Mouse (Mus musculus) spleen, embryonic (tissue): ENCODE results near the gene Gm21996.
"Not testable (repeated sequence)": the region's sequence is repeated elsewhere in the genome, so short reads cannot be mapped to it uniquely, and the experiment has no call there.

Experiments used
- CTCF ChIA-PET: fragments of 350-600 bp; sonication (Branson Sonifier 250); formaldehyde crosslinking; loops from one replicate; lab custom pipeline; 2022; lab: Charles Lee

The Gm21996 gene

DNA sequence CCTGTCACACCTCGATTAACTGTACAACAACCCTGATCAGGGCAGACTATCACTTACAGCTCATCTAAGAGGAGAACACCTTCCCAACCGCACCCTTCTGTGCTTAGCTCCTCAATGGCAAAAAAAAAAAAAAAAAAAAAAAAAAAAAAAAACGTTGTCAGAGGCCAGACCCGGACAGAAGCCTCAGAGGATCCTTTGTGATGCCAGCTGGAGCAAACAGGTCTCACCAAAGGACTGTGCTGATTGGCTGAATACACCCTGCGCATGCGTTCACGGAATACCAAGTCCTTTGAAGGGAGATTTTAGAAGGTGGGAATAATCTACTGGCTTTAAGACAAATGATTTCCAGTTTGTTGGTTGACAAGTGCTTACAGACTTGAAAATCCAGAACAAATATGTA is at the start of gene Gm21996:
Gene Gm21996, minus strand, starts transcription at position 101 of the 400 bp plus-strand sequence.
- CTCF ChIA-PET, result not testable (repeated sequence)
